Mouse (Mus musculus) stomach, embryonic 14.5 days (tissue): ENCODE measurements around the gene Spen. TPM values are rescaled to one million over a fixed set of nuclear protein-coding genes. Genes with fewer than 3 reads are reported as not detected.

Experiments
- ATAC-seq: fragments of 200-750 bp; cut with Nextera tagmentation; 2 replicates; pipeline ENCODE4 v1.8.0; 2017; ENCODE audit warnings: low read depth, moderate TSS enrichment; ENCODE audit not compliant: insufficient number of reproducible peaks, insufficient read depth, low FRiP score
- H3K27ac ChIP-seq: fragments of 300-500 bp; sonication (generic); 2 replicates; pipeline ENCODE4 v1.5.1; 2014; ENCODE audit warnings: mild to moderate bottlenecking, low read length, moderate library complexity, mixed read lengths
- H3K27me3 ChIP-seq: fragments of 300-500 bp; sonication (generic); 2 replicates; pipeline ENCODE4 v1.6.1; 2014; ENCODE audit warnings: low read length, control low read depth, mixed read lengths; ENCODE audit not compliant: control insufficient read depth, insufficient read depth
- H3K36me3 ChIP-seq: fragments of 300-500 bp; sonication (generic); 2 replicates; pipeline ENCODE4 v1.6.1; 2014; ENCODE audit warnings: mild to moderate bottlenecking, control low read depth, low read length, moderate library complexity, mixed read lengths; ENCODE audit not compliant: control insufficient read depth, insufficient read depth
- H3K4me1 ChIP-seq: fragments of 300-500 bp; sonication (generic); 2 replicates; pipeline ENCODE4 v1.6.1; 2014; ENCODE audit warnings: low read length, control low read depth, mixed read lengths; ENCODE audit not compliant: control insufficient read depth, insufficient read depth
- H3K4me2 ChIP-seq: fragments of 300-500 bp; sonication (generic); replicated peaks from 2 replicates; pipeline ENCODE4 v1.6.1; 2014; ENCODE audit warnings: low read depth, low read length, control low read depth
- H3K4me3 ChIP-seq: fragments of 300-500 bp; sonication (generic); 2 replicates; pipeline ENCODE4 v1.5.1; 2014; ENCODE audit warnings: low read depth, low read length, control low read depth
- H3K9ac ChIP-seq: fragments of 300-500 bp; sonication (generic); replicated peaks from 2 replicates; pipeline ENCODE4 v1.6.1; 2014; ENCODE audit warnings: low read depth, mild to moderate bottlenecking, control low read depth, low read length, moderate library complexity, mixed read lengths
- H3K9me3 ChIP-seq: fragments of 300-500 bp; sonication (generic); 2 replicates; pipeline ENCODE4 v1.6.1; 2016; ENCODE audit warnings: low read depth, low read length, control low read depth; ENCODE audit not compliant: control insufficient read depth
- WGBS: fragments of 180-500 bp; shearing (Covaris S2); extraction: QIAGEN DNeasy Blood & Tissue Kit; methylation state at CpG from one replicate; pipeline ENCODE4 v1.1.7; 2014; 5-methylcytosine and 5-hydroxymethylcytosine counted together
- polyA plus RNA-seq: library from polyadenylated mRNA; unstranded; fragments of >200 nt; fragmentation: Nextera tagmentation; extraction: Ambion mirVana; gene quantifications from 2 replicates; pipeline ENCODE4 v1.2.1, GENCODE M21; 2014

Spen gene
- polyA plus RNA-seq = 16.2 and 16.9 TPM in 2 replicates

DNA sequence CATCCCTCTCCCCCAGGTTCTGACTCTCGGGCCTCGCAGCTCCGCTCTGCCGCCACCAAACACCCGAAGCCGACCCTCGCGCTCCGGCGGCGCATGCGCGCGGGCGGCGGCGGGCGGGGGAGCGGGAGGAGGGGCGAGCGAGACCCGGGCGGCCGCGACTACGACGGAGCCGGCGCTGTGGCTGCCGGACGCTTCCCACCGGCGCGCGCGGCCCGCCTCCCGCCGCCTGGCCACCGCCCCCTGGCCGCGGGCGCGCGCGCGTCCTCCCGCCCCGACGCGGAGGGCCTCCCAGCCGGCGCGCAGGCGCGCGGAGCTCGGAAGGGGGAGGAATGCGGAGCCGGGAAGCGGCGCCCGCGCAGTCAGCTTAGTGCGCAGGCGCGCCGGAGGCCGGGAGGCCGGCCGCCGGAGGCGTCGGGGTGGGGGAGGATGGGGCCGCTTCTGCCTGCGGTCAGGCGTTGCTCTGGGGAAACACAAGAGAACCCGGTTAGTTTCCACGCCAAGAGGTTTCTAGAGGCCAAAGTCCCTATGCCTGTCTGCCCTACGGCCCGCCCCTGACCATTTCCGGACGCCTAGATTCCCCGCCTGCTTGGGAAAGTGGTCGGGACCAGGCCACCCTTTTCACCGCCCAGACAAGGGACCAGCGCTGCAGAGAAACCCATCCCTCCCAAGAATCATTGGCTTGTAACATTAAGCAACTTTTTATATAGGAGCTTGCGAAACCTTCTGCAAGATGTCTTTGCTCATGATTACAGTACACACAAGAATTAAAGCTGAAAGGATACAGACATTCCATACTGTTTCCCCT is at the start of gene Spen:
Gene Spen (minus strand): TSS at position 190 of the 805 bp plus-strand sequence.
- ATAC-seq = peak; percentile 90
- WGBS = 0% methylated on average over 76 of the region's 88 CpGs

GRCm38 (mm10) chr4:141583919-141584318 is 45.5 kb upstream of the Spen start:
- no peak overlapping the region for H3K9ac ChIP-seq
- H3K9me3 ChIP-seq = no peaks in the 10 kb centered on the region
- no peaks in the 10 kb centered on the region for H3K27me3 ChIP-seq
- H3K4me3 ChIP-seq = no peak overlapping the region
- WGBS = 87% methylated on average over 8 of the region's 8 CpGs
- H3K27ac ChIP-seq = no peak overlapping the region
- ATAC-seq = no peak
- no peaks in the 10 kb centered on the region for H3K4me1 ChIP-seq
- H3K36me3 ChIP-seq = peaks cover 54% of the 10 kb centered on the region
- H3K4me2 ChIP-seq = no peak overlapping the region

More for the DNA sequence above, at the start of gene Spen:
- Histone ChIP-seq H3K4me3 (peak within 1 kb of the TSS; percentile 92), H3K4me2 (peak within 1 kb of the TSS; percentile 99), H3K36me3 (no peaks in the 10 kb centered on the region), H3K9me3 (no peaks in the 10 kb centered on the region), H3K9ac (peak within 1 kb of the TSS; percentile 94), H3K27ac (peak within 1 kb of the TSS; percentile 99), H3K4me1 (peaks cover 16% of the 10 kb centered on the region; the same call in 1 of the 2 replicates), H3K27me3 (no peaks in the 10 kb centered on the region)

DNA sequence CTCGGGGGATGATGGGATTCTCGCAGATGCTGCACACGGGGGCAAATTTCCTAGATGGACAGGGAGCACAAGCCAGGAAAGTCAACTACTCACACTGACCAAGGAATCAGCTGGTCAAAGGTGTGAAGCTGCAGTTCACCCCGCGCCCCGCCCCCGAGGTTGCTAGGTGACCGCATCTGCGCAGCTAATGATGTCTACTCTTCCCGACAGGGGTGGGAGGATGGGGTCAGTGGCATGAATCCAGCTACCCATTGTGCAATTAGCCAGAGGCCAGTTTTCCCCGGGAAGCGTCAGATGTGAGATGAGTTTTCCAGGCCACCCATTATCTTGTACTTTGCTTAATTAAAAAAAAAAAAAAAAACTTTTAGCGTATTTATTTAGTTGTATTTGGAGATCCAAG is 42.7 kb upstream of the Spen start:
- H3K4me1 ChIP-seq = no peaks in the 10 kb centered on the region
- H3K27ac ChIP-seq = no peak overlapping the region
- ATAC-seq = no peak
- H3K27me3 ChIP-seq = no peaks in the 10 kb centered on the region
- no peaks in the 10 kb centered on the region for H3K9me3 ChIP-seq
- H3K9ac ChIP-seq = no peak overlapping the region
- H3K4me3 ChIP-seq = no peak overlapping the region
- H3K4me2 ChIP-seq = no peak overlapping the region
- H3K36me3 ChIP-seq = peaks cover 60% of the 10 kb centered on the region
- 93% methylated on average over 13 of the region's 13 CpGs for WGBS

- Histone ChIP-seq H3K27ac (peak overlapping the region; percentile 33; the same call in 1 of the 2 replicates), H3K9me3 (no peaks in the 10 kb centered on the region), H3K4me1 (0 out of 2 replicates have a peak, but pooled peaks cover under 1% of the 10 kb centered on the region), H3K4me2 (no peak overlapping the region), H3K4me3 (no peak overlapping the region), H3K36me3 (peaks cover 44% of the 10 kb centered on the region), H3K9ac (no peak overlapping the region), H3K27me3 (no peaks in the 10 kb centered on the region)
- WGBS = 38% methylated on average over 3 of the region's 3 CpGs
- peak; percentile 69 for ATAC-seq
Measured at GRCm38 (mm10) chr4:141578833-141579232, 40.4 kb upstream of the Spen start.

DNA sequence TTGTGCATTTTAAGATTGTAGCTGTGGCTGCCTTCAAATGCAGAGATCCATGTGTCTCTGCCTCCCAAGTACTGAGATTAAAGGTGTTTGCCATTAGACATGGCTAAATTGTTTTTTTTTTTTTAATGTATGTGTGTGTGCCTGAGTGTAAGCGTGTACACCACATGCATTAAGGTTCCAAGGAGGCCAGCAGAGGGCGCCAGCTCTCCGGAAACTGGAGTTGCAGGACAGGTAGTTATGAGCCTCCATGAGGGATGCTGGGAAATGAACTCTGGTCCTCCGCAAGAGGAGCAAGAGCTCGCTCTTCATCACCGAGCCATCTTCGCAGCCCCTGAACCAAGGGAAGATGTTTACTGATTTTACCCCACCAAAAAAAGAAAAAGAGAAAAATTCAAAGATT is 38.5 kb upstream of the Spen start:
- Histone ChIP-seq H3K4me3 (no peak overlapping the region), H3K4me2 (no peak overlapping the region), H3K9me3 (no peaks in the 10 kb centered on the region), H3K27me3 (no peaks in the 10 kb centered on the region), H3K36me3 (peaks cover 35% of the 10 kb centered on the region), H3K27ac (no peak overlapping the region), H3K4me1 (0 out of 2 replicates have a peak, but pooled peaks cover 2% of the 10 kb centered on the region), H3K9ac (no peak overlapping the region)
- 93% methylated on average over 7 of the region's 7 CpGs for WGBS
- no peak for ATAC-seq

DNA sequence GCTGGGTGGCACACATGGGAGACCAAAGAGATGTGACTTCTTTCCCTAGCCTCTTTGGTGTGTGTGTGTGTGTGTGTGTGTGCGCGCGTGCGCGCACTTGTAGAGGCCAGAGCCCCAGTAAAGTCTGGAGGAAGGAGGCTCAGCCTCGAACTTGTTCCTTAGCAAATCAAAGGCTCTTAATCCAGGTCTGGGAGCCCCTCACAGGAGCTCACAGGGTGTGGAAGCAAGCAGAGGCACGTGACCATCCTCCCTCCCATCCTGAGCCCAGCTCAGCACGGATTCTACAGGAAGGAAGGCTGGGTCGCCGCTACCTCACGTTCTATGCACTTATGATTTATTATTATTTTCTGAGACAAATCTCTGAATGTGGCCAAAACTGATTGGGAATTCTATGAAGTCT is 38.0 kb upstream of the Spen start:
- H3K9me3 ChIP-seq = no peaks in the 10 kb centered on the region
- H3K4me1 ChIP-seq = 0 out of 2 replicates have a peak, but pooled peaks cover 2% of the 10 kb centered on the region
- H3K9ac ChIP-seq = no peak overlapping the region
- H3K4me2 ChIP-seq = no peak overlapping the region
- H3K27ac ChIP-seq = no peak overlapping the region
- peaks cover 33% of the 10 kb centered on the region for H3K36me3 ChIP-seq
- H3K4me3 ChIP-seq = no peak overlapping the region
- ATAC-seq = no peak
- no peaks in the 10 kb centered on the region for H3K27me3 ChIP-seq
- 75% methylated on average over 11 of the region's 11 CpGs for WGBS

DNA sequence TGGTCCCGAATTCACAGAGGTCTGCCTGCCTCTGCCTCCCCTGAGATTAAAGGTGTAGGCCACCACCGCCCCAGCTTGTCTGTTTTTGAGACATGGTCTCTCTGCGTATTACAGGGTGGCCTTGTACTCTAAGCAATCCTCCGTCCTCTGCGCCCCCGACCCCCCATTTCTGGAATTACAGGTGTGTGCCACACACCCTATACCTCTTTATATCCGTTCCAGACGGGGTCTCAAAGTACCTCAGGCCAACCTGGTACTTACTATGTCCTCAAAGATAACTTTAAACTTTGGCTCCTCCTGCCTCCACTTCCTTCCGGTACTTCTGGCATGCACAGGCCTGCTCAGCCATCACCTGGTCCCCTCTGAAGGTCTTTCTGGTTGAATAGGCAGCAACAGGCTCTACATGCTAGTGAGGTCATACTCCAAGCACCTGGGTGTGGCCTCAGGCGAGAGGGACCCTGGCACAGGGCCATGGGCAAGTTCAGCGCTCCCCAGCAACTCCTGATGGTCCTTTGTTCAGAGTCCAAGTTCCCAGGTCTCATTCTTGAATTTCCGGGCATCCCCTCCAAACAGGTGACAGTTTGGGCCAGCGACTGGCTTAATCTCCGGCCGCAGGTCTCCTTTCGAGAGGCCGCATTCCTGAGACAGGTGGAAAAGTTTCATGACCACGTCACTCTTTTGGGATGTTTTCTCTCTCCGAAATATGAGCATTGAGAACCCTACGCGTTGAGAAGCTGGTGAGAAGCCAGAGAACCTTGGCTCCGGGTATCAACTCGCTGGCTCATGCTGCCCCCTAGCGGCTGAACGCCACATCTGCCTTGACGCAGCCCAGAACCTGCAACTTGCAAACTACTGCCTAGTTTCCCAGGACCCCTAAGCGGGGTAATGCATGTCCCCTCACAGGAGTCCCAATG is 36.6 kb upstream of the Spen start:
- no peaks in the 10 kb centered on the region for H3K9me3 ChIP-seq
- H3K36me3 ChIP-seq = peaks cover 26% of the 10 kb centered on the region
- no peak overlapping the region for H3K9ac ChIP-seq

DNA sequence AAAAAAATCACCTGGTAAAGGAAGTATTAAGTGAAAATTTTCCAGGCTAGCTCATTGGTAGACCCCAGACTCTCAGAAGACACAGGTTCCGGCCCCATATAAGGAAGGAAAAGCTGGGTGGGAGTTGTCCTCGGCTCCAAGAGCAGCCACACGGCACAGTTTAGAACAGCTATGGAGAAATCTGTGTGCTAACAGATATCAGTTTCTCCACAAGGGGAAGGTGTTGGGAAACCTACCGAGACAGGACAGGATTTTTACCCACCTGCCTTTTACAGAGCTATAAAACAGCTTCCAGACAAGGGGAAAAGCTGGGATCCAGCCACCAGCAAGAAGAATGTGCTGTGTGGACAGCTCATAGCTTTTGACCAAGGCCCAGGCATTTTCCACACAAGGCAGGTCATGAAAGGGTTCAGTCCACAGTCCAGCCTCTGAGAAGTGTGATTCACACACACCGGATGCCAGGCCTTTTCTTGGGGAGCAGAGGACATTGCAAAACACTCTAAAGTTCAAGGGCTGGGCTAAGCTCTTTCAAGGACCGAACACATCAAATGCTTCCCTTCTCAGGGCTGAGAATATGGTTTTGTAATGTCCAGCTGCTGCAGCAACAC is 35.1 kb upstream of the Spen start:
- H3K27ac ChIP-seq = peak overlapping the region; percentile 3; the same call in 1 of the 2 replicates
- H3K27me3 ChIP-seq = no peaks in the 10 kb centered on the region
- no peak overlapping the region for H3K4me3 ChIP-seq
- ATAC-seq = no peak
- no peaks in the 10 kb centered on the region for H3K9me3 ChIP-seq
- 38% methylated on average over 6 of the region's 6 CpGs for WGBS
- peaks cover 16% of the 10 kb centered on the region for H3K36me3 ChIP-seq
- H3K9ac ChIP-seq = no peak overlapping the region
- H3K4me2 ChIP-seq = no peak overlapping the region
- H3K4me1 ChIP-seq = 0 out of 2 replicates have a peak, but pooled peaks cover 2% of the 10 kb centered on the region

More for the DNA sequence above, 36.6 kb upstream of the Spen start:
- Histone ChIP-seq H3K4me1 (0 out of 2 replicates have a peak, but pooled peaks cover 2% of the 10 kb centered on the region), H3K4me3 (no peak overlapping the region), H3K27me3 (no peaks in the 10 kb centered on the region), H3K27ac (no peak overlapping the region), H3K4me2 (peak overlapping the region; percentile 29; the same call in 1 of the 2 replicates)
- 38% methylated on average over 27 of the region's 27 CpGs for WGBS
- ATAC-seq = 0 out of 2 replicates have a peak, but pooled peaks have one; percentile 25
